Mouse (Mus musculus) ovary, postnatal 14 days (tissue): ENCODE measurements around the gene Synj1.

Source experiments
- DNase-seq: peaks from one replicate; pipeline ENCODE4 v3.0.0; 2022; ENCODE audit warnings: low spot score

The Synj1 gene

DNA sequence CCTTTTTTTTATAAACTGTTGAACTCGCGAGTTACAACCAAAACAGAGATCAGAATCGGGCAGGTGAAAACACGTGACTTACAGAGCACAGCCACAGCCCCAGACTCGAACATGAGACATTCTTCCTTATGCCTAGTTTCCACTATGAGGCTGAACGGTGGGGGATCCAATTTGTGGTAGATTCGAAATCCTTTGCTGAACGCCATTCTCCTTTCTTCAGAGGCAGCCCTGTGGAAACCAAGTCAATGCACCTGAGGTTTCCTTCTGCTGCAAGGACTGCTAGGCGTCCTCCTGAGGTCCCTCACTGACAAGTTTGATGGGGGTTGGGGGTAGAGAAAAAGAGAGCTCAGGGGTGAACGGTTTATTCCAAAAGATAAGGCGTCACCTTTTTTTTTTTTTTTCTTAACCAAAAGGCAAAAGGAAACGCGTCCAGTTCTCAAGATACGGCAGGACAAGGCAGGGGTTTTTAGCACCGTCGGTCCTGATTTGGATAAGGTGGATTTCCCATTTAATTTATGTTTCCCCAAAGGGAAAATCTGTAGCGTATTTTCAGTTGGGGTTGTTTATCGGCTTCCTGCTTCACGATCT lies 1.1 kb downstream of the Synj1 start:
- DNase-seq, result no peak

- DNase-seq, result no peak
Observed at GRCm38 (mm10) chr16:91004915-91005538, 6.1 kb downstream of the Synj1 start.

GRCm38 (mm10) chr16:91001098-91001497 lies 10.0 kb downstream of the Synj1 start:
- no peak for DNase-seq

GRCm38 (mm10) chr16:90999827-91000226 lies 11.3 kb downstream of the Synj1 start:
- DNase-seq, result no peak

DNA sequence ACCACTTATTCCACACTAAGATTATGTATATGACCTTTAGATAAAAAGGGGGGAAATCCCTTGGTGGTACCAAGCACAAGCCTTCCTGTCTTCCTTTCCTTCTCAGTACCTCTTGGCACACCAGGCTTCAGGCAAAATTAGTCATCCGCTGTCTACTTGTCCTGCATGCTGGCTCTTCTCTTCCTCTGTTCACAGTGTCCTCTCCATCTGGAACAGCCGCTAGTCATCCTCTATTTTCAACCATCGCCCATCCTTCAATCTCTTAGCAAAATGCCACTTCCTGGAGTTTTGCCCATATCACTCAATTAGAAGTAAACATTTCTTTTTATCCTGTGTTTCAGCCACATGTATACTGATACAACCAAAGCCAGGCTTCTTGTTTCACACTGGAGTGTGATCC lies 13.3 kb downstream of the Synj1 start:
- no peak for DNase-seq

DNA sequence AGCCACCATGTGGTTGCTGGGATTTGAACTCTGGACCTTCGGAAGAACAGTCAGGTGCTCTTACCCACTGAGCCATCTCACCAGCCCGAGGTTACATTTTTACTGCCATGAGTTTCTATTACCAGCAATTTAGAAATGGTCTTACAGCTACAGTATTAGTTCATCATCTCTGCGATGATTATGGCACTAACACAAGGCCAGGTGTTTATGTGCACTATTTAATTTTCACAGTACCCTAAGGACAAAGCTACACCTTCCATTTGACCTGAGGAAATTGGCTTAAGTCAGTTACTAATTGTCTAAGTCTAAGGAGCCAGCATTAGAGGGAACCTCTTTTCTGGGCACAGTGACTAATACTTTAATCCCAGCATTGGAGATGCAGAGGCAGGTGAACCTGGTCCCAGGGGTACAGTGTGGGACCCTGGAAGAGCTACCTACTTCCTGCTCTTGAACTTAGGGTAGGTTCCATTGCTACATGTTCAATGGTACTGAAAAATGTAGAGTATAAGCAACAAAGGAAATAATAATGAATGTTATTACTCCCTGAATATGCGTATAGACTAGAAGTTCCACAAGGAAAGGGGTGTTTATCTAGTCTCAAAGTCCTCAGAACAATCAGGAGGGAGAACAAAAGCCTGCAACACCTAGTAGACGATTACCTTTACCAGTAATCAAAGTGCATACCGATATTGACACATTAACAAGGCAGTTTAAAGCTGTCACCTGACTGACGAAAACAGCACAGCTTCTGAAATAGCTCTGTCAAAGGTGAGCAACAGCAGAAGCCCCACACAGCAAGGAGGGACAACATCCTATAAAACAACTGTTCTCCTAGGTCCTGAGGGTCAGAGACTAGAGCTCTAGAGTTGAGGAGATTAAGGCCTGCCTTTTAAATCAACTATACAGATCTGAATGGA lies 14.5 kb downstream of the Synj1 start:
- no peak for DNase-seq

- no peak for DNase-seq
Observed at GRCm38 (mm10) chr16:90995498-90995897, 15.6 kb downstream of the Synj1 start.

DNA sequence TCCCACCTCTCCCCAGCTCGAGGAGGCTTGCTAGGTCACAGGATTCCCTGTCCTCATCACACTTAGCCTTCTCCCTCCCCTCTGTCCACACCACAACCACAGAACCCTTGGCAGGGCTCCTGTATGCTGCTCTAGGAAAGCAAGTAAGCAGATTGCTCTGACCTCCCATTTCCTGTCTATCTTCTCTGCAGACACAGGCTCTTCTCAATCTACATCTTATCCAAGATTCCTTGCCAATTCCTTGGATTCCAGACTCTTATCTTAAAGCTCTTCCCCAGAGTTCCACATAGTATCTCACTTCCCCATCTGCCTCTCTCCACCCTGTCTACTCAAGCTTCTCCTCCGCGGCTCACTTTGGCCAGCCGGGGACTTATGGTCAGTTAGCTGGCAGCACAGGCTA lies 16.1 kb downstream of the Synj1 start:
- no peak for DNase-seq

- no peak for DNase-seq
Observed at GRCm38 (mm10) chr16:90989162-90989561, 21.9 kb downstream of the Synj1 start.

GRCm38 (mm10) chr16:90988665-90989064 lies 22.4 kb downstream of the Synj1 start:
- DNase-seq, result no peak

- DNase-seq, result no peak
Observed at GRCm38 (mm10) chr16:90988039-90988438, 23.1 kb downstream of the Synj1 start.

DNA sequence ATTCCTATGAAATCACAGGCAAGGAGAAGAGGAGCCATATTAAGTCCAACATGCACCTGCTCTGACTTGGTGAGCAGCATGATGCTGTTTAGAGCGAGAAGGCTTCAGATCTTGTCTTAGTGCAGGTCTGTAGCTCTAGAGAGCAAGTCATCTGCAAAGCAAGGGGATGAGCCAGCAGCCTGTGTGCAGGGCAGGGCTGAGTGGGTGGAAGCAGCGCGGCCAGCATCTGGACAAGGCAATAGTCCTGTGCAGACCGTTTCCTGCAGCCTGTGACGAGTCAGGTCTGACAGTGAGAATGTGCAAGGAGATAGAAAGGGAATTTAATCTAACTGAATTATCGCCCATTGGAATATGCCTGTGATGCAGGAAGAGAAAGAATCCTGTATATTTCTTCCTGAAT lies 40.1 kb downstream of the Synj1 start:
- no peak for DNase-seq

DNA sequence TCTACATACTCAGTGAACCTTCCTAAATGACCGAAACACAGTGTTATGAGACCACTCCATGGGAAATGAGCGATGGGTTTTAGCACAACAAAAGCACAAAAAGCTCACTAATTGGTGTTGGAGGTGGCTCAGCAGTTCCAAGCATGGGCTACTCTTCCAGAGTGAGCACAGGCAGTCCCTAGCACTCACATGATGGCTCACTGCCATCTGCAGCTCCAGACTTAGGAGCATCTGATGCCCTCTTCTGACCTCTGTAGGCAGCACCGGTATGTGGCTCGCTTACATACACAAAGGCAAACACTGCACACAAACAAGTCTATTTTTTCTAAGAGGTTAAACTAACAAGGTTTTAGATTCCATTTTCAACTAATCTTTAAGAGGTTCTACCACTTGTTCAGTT lies 44.9 kb downstream of the Synj1 start:
- no peak for DNase-seq

GRCm38 (mm10) chr16:90964302-90964701 lies 46.8 kb downstream of the Synj1 start:
- no peak for DNase-seq

GRCm38 (mm10) chr16:90963866-90964265 lies 47.2 kb downstream of the Synj1 start:
- DNase-seq, result no peak

DNA sequence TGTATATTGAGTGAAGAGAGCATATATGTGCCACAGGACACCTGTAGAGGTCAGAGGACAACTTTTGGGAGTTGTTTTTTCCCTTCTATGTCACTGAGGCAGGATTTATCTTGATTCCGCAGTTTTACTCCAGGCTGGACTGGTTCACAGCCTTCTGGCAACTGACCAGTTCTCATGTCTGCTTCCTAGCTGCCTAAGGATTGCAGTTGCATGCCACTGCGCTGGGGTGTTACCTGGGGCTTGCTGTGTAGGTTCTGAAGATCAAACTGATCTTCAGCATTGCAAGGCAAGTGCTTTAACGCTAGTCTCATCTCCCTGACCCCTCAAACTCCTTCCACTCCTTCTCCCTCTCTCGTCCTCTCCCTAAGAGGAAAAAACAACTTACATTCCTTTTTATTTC lies 47.9 kb downstream of the Synj1 start:
- no peak for DNase-seq

- no peak for DNase-seq
Observed at GRCm38 (mm10) chr16:90958301-90959085, 52.6 kb downstream of the Synj1 start.

DNA sequence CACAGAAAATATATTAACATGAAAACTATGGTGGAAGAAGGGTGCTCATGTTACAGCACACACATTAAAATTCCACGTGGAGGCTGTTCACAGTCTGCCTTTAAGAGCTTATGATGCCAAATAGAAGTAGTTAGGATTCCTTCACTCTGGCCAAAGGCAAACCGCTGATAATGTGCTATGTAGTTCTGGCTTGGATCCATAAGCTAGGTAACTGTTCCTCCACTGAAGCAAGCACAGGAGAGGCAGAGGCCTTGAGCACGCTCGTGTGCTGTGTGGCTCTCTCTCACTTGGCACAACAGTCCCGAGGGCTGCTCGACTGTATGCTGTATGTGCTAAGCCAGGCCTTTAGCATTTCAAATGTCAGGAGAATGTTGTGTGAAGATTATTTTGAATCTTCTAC lies 55.6 kb downstream of the Synj1 start:
- no peak for DNase-seq

- no peak for DNase-seq
Observed at GRCm38 (mm10) chr16:90953770-90954169, 57.3 kb downstream of the Synj1 start.

GRCm38 (mm10) chr16:90953147-90953546 lies 58.0 kb downstream of the Synj1 start:
- DNase-seq, result no peak

DNA sequence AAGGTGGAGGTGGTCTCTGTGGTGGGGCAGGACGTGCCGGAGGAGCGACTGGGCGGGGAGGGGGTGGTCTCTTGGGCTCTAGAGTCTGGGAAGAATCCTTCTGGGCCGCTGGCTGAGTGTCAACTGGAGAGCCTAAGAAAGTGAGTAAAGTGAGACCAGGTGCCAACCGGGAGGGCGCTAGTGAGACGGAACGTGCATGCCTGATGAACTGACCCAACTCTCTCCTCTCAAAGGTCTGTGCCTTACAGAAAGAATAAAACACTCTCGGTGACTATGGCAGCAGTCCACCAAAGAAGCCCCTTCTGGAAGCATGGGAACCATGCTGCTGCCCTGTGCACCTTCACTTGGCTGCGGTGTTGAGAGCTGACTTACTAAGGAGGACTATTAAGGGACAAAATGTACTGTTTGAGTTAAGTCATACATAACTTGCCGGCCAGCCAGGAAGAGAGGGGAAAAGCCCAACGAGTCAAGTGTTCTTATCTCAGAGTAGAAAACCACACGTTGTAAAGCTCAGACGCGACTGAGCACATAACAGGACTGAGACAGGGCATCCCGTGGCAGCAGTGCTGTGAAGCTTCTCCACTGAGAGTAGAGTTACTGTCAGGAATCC lies 60.6 kb downstream of the Synj1 start:
- no peak for DNase-seq

DNA sequence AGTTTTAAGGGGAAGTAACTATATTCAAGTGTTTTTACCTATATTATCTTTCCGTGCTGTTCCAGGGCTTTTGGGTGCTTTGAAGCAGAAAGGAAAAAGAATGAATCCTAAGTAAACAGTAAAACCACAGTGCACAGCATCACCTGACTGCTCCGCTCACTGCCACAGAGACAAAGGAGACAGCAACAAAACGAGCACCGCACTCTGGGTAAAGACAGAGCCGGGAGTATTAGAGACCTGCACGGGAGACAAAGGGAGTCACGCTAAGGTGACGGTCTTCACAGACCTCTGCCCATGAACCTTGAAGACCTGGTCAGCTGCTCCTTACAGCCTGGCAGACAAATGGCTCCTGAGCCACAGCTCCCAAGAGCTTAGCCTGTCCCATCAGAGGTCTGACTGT lies 64.1 kb downstream of the Synj1 start:
- DNase-seq, result no peak
